Mouse (Mus musculus): Measurements from ENCODE around the gene Atf4. TPM values are rescaled to one million over a fixed set of nuclear protein-coding genes. Genes with fewer than 3 reads are reported as not detected.
A peak's percentile ranks its signal among the peaks of the same experiment; 100 is the strongest.

The Atf4 gene
- polyA plus RNA-seq, 1 experiment from 2014 or later, result 104 TPM

DNA sequence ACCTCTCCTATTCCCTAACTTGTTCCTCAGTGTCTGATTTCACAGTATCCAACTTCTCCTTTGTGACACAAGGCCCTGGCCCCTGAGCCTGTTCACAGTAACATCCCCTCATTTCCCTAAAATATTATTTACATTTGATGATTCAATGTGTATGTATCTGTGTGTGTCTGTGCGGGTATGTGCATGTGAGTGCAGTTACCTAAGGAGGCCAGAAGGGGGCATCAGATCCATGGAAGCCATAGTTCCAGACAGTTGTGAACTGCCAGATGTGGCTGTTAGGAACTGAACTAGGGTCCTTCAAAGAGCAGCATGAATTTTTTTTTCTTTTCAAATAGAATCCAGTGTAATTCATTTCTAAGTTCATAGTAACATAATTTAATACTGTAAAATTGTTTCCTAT lies 42.2 kb downstream of the Atf4 start:
- WGBS, result 92% methylated on average over 1 of the region's 1 CpGs

GRCm38 (mm10) chr15:80303779-80304178 lies 48.8 kb downstream of the Atf4 start:
- WGBS, result 73% methylated on average over 14 of the region's 14 CpGs
- no peak overlapping the region for H3K4me3 ChIP-seq (ENCODE audit: low read depth, low read length)
- no peaks in the 10 kb centered on the region for H3K4me1 ChIP-seq (replicated peaks; ENCODE audit: control insufficient read depth, insufficient read depth)
- ATAC-seq (ENCODE audit: low FRiP score, low TSS enrichment) (no peak), DNase-seq (ENCODE audit: low spot score) (no peak)
- H3K4me2 ChIP-seq (replicated peaks; ENCODE audit: low read depth), result no peak overlapping the region
- no peaks in the 10 kb centered on the region for H3K9me3 ChIP-seq (ENCODE audit: control insufficient read depth, low read length)
- H3K9ac ChIP-seq (ENCODE audit: low read length), result no peak overlapping the region
- no peak overlapping the region for H3K27ac ChIP-seq (replicated peaks)
- no peaks in the 10 kb centered on the region for H3K27me3 ChIP-seq (ENCODE audit: control insufficient read depth, insufficient read depth, low read length)
- TF ChIP-seq EP300 (optimal IDR thresholded peaks at IDR 0.05), result no peak
- TF ChIP-seq CTCF (IDR thresholded peaks at IDR 0.05; ENCODE audit: low read depth), result no peak
- H3K36me3 ChIP-seq (ENCODE audit: control insufficient read depth, insufficient read depth, low read length), result no peaks in the 10 kb centered on the region

More for the DNA sequence above, 42.2 kb downstream of the Atf4 start:
- ATAC-seq (ENCODE audit: low FRiP score, low TSS enrichment), result no peak
- TF ChIP-seq CTCF (IDR thresholded peaks at IDR 0.05; ENCODE audit: low read depth), result peak; percentile 38
- no peak for TF ChIP-seq EP300 (optimal IDR thresholded peaks at IDR 0.05)
- no peak overlapping the region for H3K27ac ChIP-seq (replicated peaks)
- H3K4me1 ChIP-seq (replicated peaks; ENCODE audit: control insufficient read depth, insufficient read depth), result no peaks in the 10 kb centered on the region
- H3K4me2 ChIP-seq (replicated peaks; ENCODE audit: low read depth), result no peak overlapping the region
- H3K4me3 ChIP-seq (ENCODE audit: low read depth, low read length), result no peak overlapping the region
- no peak overlapping the region for H3K9ac ChIP-seq (ENCODE audit: low read length)
- H3K9me3 ChIP-seq (ENCODE audit: control insufficient read depth, low read length), result 0 out of 2 replicates have a peak, but pooled peaks cover 4% of the 10 kb centered on the region
- H3K36me3 ChIP-seq (ENCODE audit: control insufficient read depth, insufficient read depth, low read length), result no peaks in the 10 kb centered on the region
- H3K27me3 ChIP-seq (ENCODE audit: control insufficient read depth, insufficient read depth, low read length), result no peaks in the 10 kb centered on the region
- no peak for DNase-seq (ENCODE audit: low spot score)

DNA sequence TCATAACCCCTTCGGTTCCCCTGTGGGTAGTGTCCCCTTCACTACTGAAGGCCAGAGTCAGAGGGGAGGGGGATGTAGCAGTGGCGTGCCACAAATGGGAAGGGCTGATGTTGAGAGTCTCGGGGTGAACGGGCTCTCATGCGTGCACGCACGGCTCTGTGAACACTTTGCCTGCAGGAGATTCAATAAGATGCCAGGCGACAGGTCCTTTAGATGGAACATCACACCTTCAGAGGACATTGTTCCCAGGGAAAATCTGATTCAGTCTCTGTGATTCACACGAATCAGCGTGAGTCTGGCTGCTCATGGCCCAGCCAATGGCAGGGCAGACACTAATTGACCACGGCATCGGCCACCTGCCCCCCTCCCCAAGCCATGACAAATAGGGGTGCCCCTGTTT lies 49.2 kb downstream of the Atf4 start:
- WGBS, result 87% methylated on average over 12 of the region's 12 CpGs

GRCm38 (mm10) chr15:80306146-80306545 lies 51.2 kb downstream of the Atf4 start:
- no peak overlapping the region for H3K9ac ChIP-seq (ENCODE audit: low read length)
- H3K9me3 ChIP-seq (ENCODE audit: control insufficient read depth, low read length), result no peaks in the 10 kb centered on the region
- 51% methylated on average over 8 of the region's 8 CpGs for WGBS
- no peak overlapping the region for H3K4me2 ChIP-seq (replicated peaks; ENCODE audit: low read depth)
- H3K27ac ChIP-seq (replicated peaks), result no peak overlapping the region
- TF ChIP-seq EP300 (optimal IDR thresholded peaks at IDR 0.05) (no peak), CTCF (IDR thresholded peaks at IDR 0.05; ENCODE audit: low read depth) (no peak)
- no peak for DNase-seq (ENCODE audit: low spot score)
- H3K4me3 ChIP-seq (ENCODE audit: low read depth, low read length), result no peak overlapping the region
- no peak for ATAC-seq (ENCODE audit: low FRiP score, low TSS enrichment)
- H3K36me3 ChIP-seq (ENCODE audit: control insufficient read depth, insufficient read depth, low read length), result no peaks in the 10 kb centered on the region
- no peaks in the 10 kb centered on the region for H3K27me3 ChIP-seq (ENCODE audit: control insufficient read depth, insufficient read depth, low read length)
- H3K4me1 ChIP-seq (replicated peaks; ENCODE audit: control insufficient read depth, insufficient read depth), result no peaks in the 10 kb centered on the region

More for the DNA sequence above, 49.2 kb downstream of the Atf4 start:
- TF ChIP-seq EP300 (optimal IDR thresholded peaks at IDR 0.05) (no peak), CTCF (IDR thresholded peaks at IDR 0.05; ENCODE audit: low read depth) (no peak)
- H3K4me3 ChIP-seq (ENCODE audit: low read depth, low read length), result no peak overlapping the region
- no peaks in the 10 kb centered on the region for H3K27me3 ChIP-seq (ENCODE audit: control insufficient read depth, insufficient read depth, low read length)
- H3K9me3 ChIP-seq (ENCODE audit: control insufficient read depth, low read length), result no peaks in the 10 kb centered on the region
- no peak overlapping the region for H3K4me2 ChIP-seq (replicated peaks; ENCODE audit: low read depth)
- DNase-seq (ENCODE audit: low spot score) (no peak), ATAC-seq (ENCODE audit: low FRiP score, low TSS enrichment) (no peak)
- no peaks in the 10 kb centered on the region for H3K4me1 ChIP-seq (replicated peaks; ENCODE audit: control insufficient read depth, insufficient read depth)
- no peaks in the 10 kb centered on the region for H3K36me3 ChIP-seq (ENCODE audit: control insufficient read depth, insufficient read depth, low read length)
- no peak overlapping the region for H3K27ac ChIP-seq (replicated peaks)
- H3K9ac ChIP-seq (ENCODE audit: low read length), result no peak overlapping the region

Other genes with a start within 250 kb of the Atf4 start
- gene Pdgfb, start 240.2 kb upstream of the Atf4 start, polyA plus RNA-seq (2015; fragmentation: Nextera tagmentation; extraction: Ambion mirVana), result 3.1 and 3.6 TPM in 2 replicates
- gene Syngr1, start 163.8 kb upstream of the Atf4 start, polyA plus RNA-seq (2015; fragmentation: Nextera tagmentation; extraction: Ambion mirVana), result 53.7 TPM in 2 replicates
- 706 and 736 TPM in 2 replicates for gene Rpl3, start 163.3 kb upstream of the Atf4 start, polyA plus RNA-seq (2015; fragmentation: Nextera tagmentation; extraction: Ambion mirVana)
- gene Tab1, start 122.1 kb upstream of the Atf4 start, polyA plus RNA-seq (2015; fragmentation: Nextera tagmentation; extraction: Ambion mirVana), result 16.3 and 16.5 TPM in 2 replicates
- 5.8 and 5.9 TPM in 2 replicates for gene Mgat3, start 81.5 kb upstream of the Atf4 start, polyA plus RNA-seq (2015; fragmentation: Nextera tagmentation; extraction: Ambion mirVana)
- gene Mief1, start 21.2 kb upstream of the Atf4 start, polyA plus RNA-seq (2015; fragmentation: Nextera tagmentation; extraction: Ambion mirVana), result 12.6 TPM in 2 replicates
- gene AC140267.1, start 19.3 kb upstream of the Atf4 start, polyA plus RNA-seq (2015; fragmentation: Nextera tagmentation; extraction: Ambion mirVana), result not detected in 2 replicates
- gene Rps19bp1, start 9.1 kb downstream of the Atf4 start, polyA plus RNA-seq (2015; fragmentation: Nextera tagmentation; extraction: Ambion mirVana), result 39.5 and 43.3 TPM in 2 replicates
- 0.01 TPM in 1 of 2 replicates, not detected in the other for gene Cacna1i, start 32.1 kb downstream of the Atf4 start, polyA plus RNA-seq (2015; fragmentation: Nextera tagmentation; extraction: Ambion mirVana)

Measured in stomach, postnatal 0 days (tissue).